Mouse (Mus musculus) embryonic facial prominence, embryonic 15.5 days (tissue): ENCODE measurements around the gene Nek9. TPM values are rescaled to one million over a fixed set of nuclear protein-coding genes. Genes with fewer than 3 reads are reported as not detected.
A peak's percentile ranks its signal among the peaks of the same experiment; 100 is the strongest.

Experiments
- ATAC-seq: fragments of 200-750 bp; cut with Nextera tagmentation; 2 replicates; pipeline ENCODE4 v1.8.0; 2017; ENCODE audit warnings: low read depth, moderate TSS enrichment; ENCODE audit not compliant: insufficient number of reproducible peaks, low FRiP score, low TSS enrichment
- H3K27ac ChIP-seq: fragments of 300-500 bp; sonication (generic); replicated peaks from 2 replicates; pipeline ENCODE4 v1.5.1; 2015; ENCODE audit warnings: mild to moderate bottlenecking, inconsistent platforms
- H3K27me3 ChIP-seq: fragments of 300-500 bp; sonication (generic); 2 replicates; pipeline ENCODE4 v1.6.1; 2015; ENCODE audit warnings: inconsistent platforms
- H3K36me3 ChIP-seq: fragments of 300-500 bp; sonication (generic); 2 replicates; pipeline ENCODE4 v1.6.1; 2015; ENCODE audit warnings: mild to moderate bottlenecking, inconsistent platforms
- H3K4me1 ChIP-seq: fragments of 300-500 bp; sonication (generic); 2 replicates; pipeline ENCODE4 v1.6.1; 2015; ENCODE audit warnings: inconsistent platforms
- H3K4me2 ChIP-seq: fragments of 300-500 bp; sonication (generic); replicated peaks from 2 replicates; pipeline ENCODE4 v1.6.1; 2015; ENCODE audit warnings: mild to moderate bottlenecking, inconsistent platforms
- H3K4me3 ChIP-seq: fragments of 300-500 bp; sonication (generic); replicated peaks from 2 replicates; pipeline ENCODE4 v1.5.1; 2015; ENCODE audit warnings: mild to moderate bottlenecking, inconsistent platforms
- H3K9ac ChIP-seq: fragments of 300-500 bp; sonication (generic); 2 replicates; pipeline ENCODE4 v1.6.1; 2015; ENCODE audit warnings: inconsistent platforms
- H3K9me3 ChIP-seq: fragments of 300-500 bp; sonication (generic); replicated peaks from 2 replicates; pipeline ENCODE4 v1.6.1; 2016; ENCODE audit warnings: inconsistent platforms
- WGBS: fragments of 180-500 bp; shearing (Covaris S2); methylation state at CpG from one replicate; pipeline ENCODE4 v1.1.7; 2015; 5-methylcytosine and 5-hydroxymethylcytosine counted together
- polyA plus RNA-seq: library from polyadenylated mRNA; unstranded; fragments of >200 nt; fragmentation: Nextera tagmentation; extraction: Ambion mirVana; gene quantifications from 2 replicates; pipeline ENCODE4 v1.2.1, GENCODE M21; 2015

Nek9 gene
- polyA plus RNA-seq, 1 experiment from 2014 or later = 23.9 TPM

GRCm38 (mm10) chr12:85303256-85303655, 35.9 kb downstream of the Nek9 start:
- ATAC-seq = no peak
- H3K27me3 ChIP-seq = no peaks in the 10 kb centered on the region
- peaks cover 12% of the 10 kb centered on the region for H3K4me1 ChIP-seq
- H3K4me2 ChIP-seq = no peak overlapping the region
- H3K36me3 ChIP-seq = peaks cover 82% of the 10 kb centered on the region
- H3K4me3 ChIP-seq = no peak overlapping the region
- H3K9me3 ChIP-seq = no peaks in the 10 kb centered on the region
- no peak overlapping the region for H3K9ac ChIP-seq
- H3K27ac ChIP-seq = no peak overlapping the region
- WGBS = 68% methylated on average over 2 of the region's 2 CpGs

GRCm38 (mm10) chr12:85298835-85299180, 40.4 kb downstream of the Nek9 start:
- Histone ChIP-seq H3K36me3 (peaks cover 43% of the 10 kb centered on the region), H3K27me3 (no peaks in the 10 kb centered on the region), H3K9ac (no peak overlapping the region), H3K9me3 (no peaks in the 10 kb centered on the region), H3K4me2 (no peak overlapping the region), H3K4me3 (no peak overlapping the region), H3K4me1 (peaks cover 27% of the 10 kb centered on the region), H3K27ac (no peak overlapping the region; the same call in 1 of the 2 replicates)
- no peak for ATAC-seq
- WGBS = 75% methylated on average over 1 of the region's 1 CpGs

- Histone ChIP-seq H3K27me3 (no peaks in the 10 kb centered on the region), H3K4me2 (no peak overlapping the region), H3K27ac (peak overlapping the region; percentile 34; the same call in 1 of the 2 replicates), H3K36me3 (peaks cover 39% of the 10 kb centered on the region), H3K9me3 (no peaks in the 10 kb centered on the region), H3K9ac (no peak overlapping the region), H3K4me3 (no peak overlapping the region), H3K4me1 (peaks cover 27% of the 10 kb centered on the region)
- ATAC-seq = no peak
- WGBS = 68% methylated on average over 11 of the region's 11 CpGs
These were observed 40.9 kb downstream of the Nek9 start for GRCm38 (mm10) chr12:85298127-85298834.

- peaks cover 32% of the 10 kb centered on the region for H3K36me3 ChIP-seq
- H3K4me3 ChIP-seq = no peak overlapping the region
- no peak overlapping the region for H3K4me2 ChIP-seq
- WGBS = 48% methylated on average over 10 of the region's 10 CpGs
- H3K9ac ChIP-seq = no peak overlapping the region
- no peaks in the 10 kb centered on the region for H3K27me3 ChIP-seq
- ATAC-seq = no peak
- no peaks in the 10 kb centered on the region for H3K9me3 ChIP-seq
- H3K27ac ChIP-seq = peak overlapping the region; percentile 34
- peaks cover 27% of the 10 kb centered on the region for H3K4me1 ChIP-seq
These were observed 41.7 kb downstream of the Nek9 start for GRCm38 (mm10) chr12:85297345-85297997.

- 66% methylated on average over 5 of the region's 5 CpGs for WGBS
- Histone ChIP-seq H3K27ac (peak overlapping the region; percentile 28; the same call in 1 of the 2 replicates), H3K36me3 (peaks cover 27% of the 10 kb centered on the region), H3K4me2 (no peak overlapping the region), H3K4me1 (peaks cover 27% of the 10 kb centered on the region), H3K9ac (no peak overlapping the region), H3K4me3 (no peak overlapping the region), H3K9me3 (no peaks in the 10 kb centered on the region), H3K27me3 (no peaks in the 10 kb centered on the region)
- 0 out of 2 replicates have a peak, but pooled peaks have one; percentile 34 for ATAC-seq
These were observed 42.2 kb downstream of the Nek9 start for GRCm38 (mm10) chr12:85296915-85297314.

GRCm38 (mm10) chr12:85295506-85295905, 43.7 kb downstream of the Nek9 start:
- Histone ChIP-seq H3K9ac (no peak overlapping the region), H3K4me2 (no peak overlapping the region), H3K27ac (no peak overlapping the region), H3K4me3 (no peak overlapping the region), H3K4me1 (peaks cover 32% of the 10 kb centered on the region), H3K36me3 (peaks cover 13% of the 10 kb centered on the region; the same call in 1 of the 2 replicates), H3K27me3 (no peaks in the 10 kb centered on the region), H3K9me3 (no peaks in the 10 kb centered on the region)
- no peak for ATAC-seq
- WGBS = 87% methylated on average over 2 of the region's 2 CpGs

- no peak overlapping the region for H3K4me3 ChIP-seq
- no peaks in the 10 kb centered on the region for H3K36me3 ChIP-seq
- H3K4me2 ChIP-seq = no peak overlapping the region
- no peak overlapping the region for H3K9ac ChIP-seq
- no peak overlapping the region for H3K27ac ChIP-seq
- no peak for ATAC-seq
- no peaks in the 10 kb centered on the region for H3K9me3 ChIP-seq
- H3K4me1 ChIP-seq = peaks cover 43% of the 10 kb centered on the region
- 0 out of 2 replicates have a peak, but pooled peaks cover 3% of the 10 kb centered on the region for H3K27me3 ChIP-seq
These were observed 46.3 kb downstream of the Nek9 start for GRCm38 (mm10) chr12:85292906-85293305.

- Histone ChIP-seq H3K27ac (no peak overlapping the region), H3K4me1 (peaks cover 43% of the 10 kb centered on the region), H3K27me3 (0 out of 2 replicates have a peak, but pooled peaks cover 3% of the 10 kb centered on the region), H3K4me2 (no peak overlapping the region), H3K9ac (no peak overlapping the region), H3K4me3 (no peak overlapping the region), H3K36me3 (no peaks in the 10 kb centered on the region), H3K9me3 (no peaks in the 10 kb centered on the region)
- 62% methylated on average over 6 of the region's 6 CpGs for WGBS
- ATAC-seq = no peak
These were observed 46.9 kb downstream of the Nek9 start for GRCm38 (mm10) chr12:85292288-85292687.

GRCm38 (mm10) chr12:85291541-85291940, 47.6 kb downstream of the Nek9 start:
- Histone ChIP-seq H3K9ac (no peak overlapping the region), H3K27me3 (0 out of 2 replicates have a peak, but pooled peaks cover 3% of the 10 kb centered on the region), H3K4me3 (no peak overlapping the region), H3K9me3 (no peaks in the 10 kb centered on the region), H3K27ac (no peak overlapping the region), H3K4me1 (peaks cover 36% of the 10 kb centered on the region), H3K36me3 (no peaks in the 10 kb centered on the region), H3K4me2 (no peak overlapping the region)
- no peak for ATAC-seq

GRCm38 (mm10) chr12:85290633-85291032, 48.5 kb downstream of the Nek9 start:
- no peak overlapping the region for H3K4me2 ChIP-seq
- no peaks in the 10 kb centered on the region for H3K36me3 ChIP-seq
- H3K27ac ChIP-seq = no peak overlapping the region
- H3K4me3 ChIP-seq = no peak overlapping the region
- H3K27me3 ChIP-seq = 0 out of 2 replicates have a peak, but pooled peaks cover 3% of the 10 kb centered on the region
- no peak overlapping the region for H3K9ac ChIP-seq
- ATAC-seq = no peak
- peaks cover 32% of the 10 kb centered on the region for H3K4me1 ChIP-seq
- WGBS = 85% methylated on average over 10 of the region's 10 CpGs
- H3K9me3 ChIP-seq = no peaks in the 10 kb centered on the region

GRCm38 (mm10) chr12:85289157-85290000, 49.8 kb downstream of the Nek9 start:
- H3K9ac ChIP-seq = no peak overlapping the region
- peak; percentile 39; the same call in 1 of the 2 replicates for ATAC-seq

More at GRCm38 (mm10) chr12:85289157-85290000, 49.8 kb downstream of the Nek9 start:
- Histone ChIP-seq H3K27ac (peak overlapping the region; percentile 56), H3K9me3 (no peaks in the 10 kb centered on the region), H3K4me1 (peaks cover 32% of the 10 kb centered on the region), H3K27me3 (0 out of 2 replicates have a peak, but pooled peaks cover 3% of the 10 kb centered on the region), H3K36me3 (no peaks in the 10 kb centered on the region), H3K4me3 (peak overlapping the region; percentile 51), H3K4me2 (peak overlapping the region; percentile 78)
- WGBS = 43% methylated on average over 24 of the region's 24 CpGs
